Mouse (Mus musculus): ENCODE results near the gene Slc35c2. TPM values are rescaled to one million over a fixed set of nuclear protein-coding genes. Genes with fewer than 3 reads are reported as not detected.

Slc35c2 gene
- polyA plus RNA-seq (2015; fragmentation: Nextera tagmentation; extraction: Ambion mirVana) = 65.6 and 68.3 TPM in 2 replicates

- Histone ChIP-seq H3K4me2 (peak within 1 kb of the TSS; percentile 88), H3K36me3 (peaks cover 35% of the 10 kb centered on the region), H3K4me3 (replicated peaks) (peak within 1 kb of the TSS; percentile 94), H3K9ac (replicated peaks) (peak within 1 kb of the TSS; percentile 71), H3K4me1 (peaks cover 38% of the 10 kb centered on the region), H3K27me3 (replicated peaks) (no peaks in the 10 kb centered on the region), H3K9me3 (replicated peaks) (no peaks in the 10 kb centered on the region), H3K27ac (replicated peaks) (peak within 1 kb of the TSS; percentile 92)
- peak; percentile 95 for ATAC-seq (ENCODE audit: low FRiP score)
- under 1% methylated on average over 49 of the region's 49 CpGs for WGBS
These were observed at the start of gene Slc35c2 for GRCm38 (mm10) chr2:165287202-165287984. Gene Slc35c2 (minus strand): TSS chr2:165287869.

- Histone ChIP-seq H3K4me3 (replicated peaks) (no peak overlapping the region), H3K27ac (replicated peaks) (no peak overlapping the region), H3K36me3 (no peaks in the 10 kb centered on the region), H3K9ac (replicated peaks) (no peak overlapping the region), H3K4me2 (no peak overlapping the region), H3K4me1 (peaks cover 4% of the 10 kb centered on the region; the same call in 1 of the 2 replicates), H3K27me3 (replicated peaks) (no peaks in the 10 kb centered on the region), H3K9me3 (replicated peaks) (no peaks in the 10 kb centered on the region)
- no peak for ATAC-seq (ENCODE audit: low FRiP score)
- 27% methylated on average over 3 of the region's 3 CpGs for WGBS
These were observed 49.5 kb upstream of the Slc35c2 start for GRCm38 (mm10) chr2:165337191-165337590.

- H3K4me1 ChIP-seq = peaks cover 8% of the 10 kb centered on the region
- no peak for ATAC-seq (ENCODE audit: low FRiP score)
- H3K9me3 ChIP-seq (replicated peaks) = 0 out of 2 replicates have a peak, but pooled peaks cover 3% of the 10 kb centered on the region
- H3K27me3 ChIP-seq (replicated peaks) = 0 out of 2 replicates have a peak, but pooled peaks cover 4% of the 10 kb centered on the region
- WGBS = 48% methylated on average over 14 of the region's 14 CpGs
- H3K27ac ChIP-seq (replicated peaks) = no peak overlapping the region
- no peak overlapping the region for H3K4me3 ChIP-seq (replicated peaks)
- no peaks in the 10 kb centered on the region for H3K36me3 ChIP-seq
- H3K9ac ChIP-seq (replicated peaks) = no peak overlapping the region
- H3K4me2 ChIP-seq = no peak overlapping the region
These were observed 45.0 kb upstream of the Slc35c2 start for GRCm38 (mm10) chr2:165332610-165333210.

- ATAC-seq (ENCODE audit: low FRiP score) = no peak
- H3K36me3 ChIP-seq = no peaks in the 10 kb centered on the region
- 46% methylated on average over 3 of the region's 3 CpGs for WGBS
- H3K4me3 ChIP-seq (replicated peaks) = no peak overlapping the region
- no peak overlapping the region for H3K27ac ChIP-seq (replicated peaks)
- H3K4me1 ChIP-seq = peaks cover 24% of the 10 kb centered on the region
- H3K9me3 ChIP-seq (replicated peaks) = 0 out of 2 replicates have a peak, but pooled peaks cover 3% of the 10 kb centered on the region
- no peak overlapping the region for H3K9ac ChIP-seq (replicated peaks)
- H3K4me2 ChIP-seq = no peak overlapping the region
- H3K27me3 ChIP-seq (replicated peaks) = 0 out of 2 replicates have a peak, but pooled peaks cover 4% of the 10 kb centered on the region
These were observed 42.0 kb upstream of the Slc35c2 start for GRCm38 (mm10) chr2:165329703-165330102.

GRCm38 (mm10) chr2:165328746-165329145, 41.1 kb upstream of the Slc35c2 start:
- Histone ChIP-seq H3K27ac (replicated peaks) (no peak overlapping the region), H3K9me3 (replicated peaks) (0 out of 2 replicates have a peak, but pooled peaks cover 3% of the 10 kb centered on the region), H3K4me3 (replicated peaks) (no peak overlapping the region), H3K36me3 (no peaks in the 10 kb centered on the region), H3K27me3 (replicated peaks) (0 out of 2 replicates have a peak, but pooled peaks cover 4% of the 10 kb centered on the region), H3K4me1 (peaks cover 34% of the 10 kb centered on the region), H3K4me2 (no peak overlapping the region), H3K9ac (replicated peaks) (no peak overlapping the region)
- 77% methylated on average over 5 of the region's 5 CpGs for WGBS
- ATAC-seq (ENCODE audit: low FRiP score) = no peak

GRCm38 (mm10) chr2:165327386-165327785, 39.7 kb upstream of the Slc35c2 start:
- Histone ChIP-seq H3K9me3 (replicated peaks) (0 out of 2 replicates have a peak, but pooled peaks cover 3% of the 10 kb centered on the region), H3K4me1 (peaks cover 46% of the 10 kb centered on the region), H3K4me2 (peak overlapping the region; percentile 89), H3K4me3 (replicated peaks) (peak overlapping the region; percentile 91), H3K9ac (replicated peaks) (peak overlapping the region; percentile 69), H3K27ac (replicated peaks) (peak overlapping the region; percentile 95), H3K36me3 (no peaks in the 10 kb centered on the region), H3K27me3 (replicated peaks) (0 out of 2 replicates have a peak, but pooled peaks cover 4% of the 10 kb centered on the region)
- WGBS = 15% methylated on average over 7 of the region's 7 CpGs
- no peak for ATAC-seq (ENCODE audit: low FRiP score)

GRCm38 (mm10) chr2:165326304-165327190, 38.9 kb upstream of the Slc35c2 start, which contains the start of gene Elmo2:
Gene Elmo2 (minus strand): TSS chr2:165326479.
- under 1% methylated on average over 54 of the region's 55 CpGs for WGBS
- Histone ChIP-seq H3K36me3 (no peaks in the 10 kb centered on the region), H3K4me2 (peak within 1 kb of the TSS; percentile 89), H3K27me3 (replicated peaks) (0 out of 2 replicates have a peak, but pooled peaks cover 4% of the 10 kb centered on the region), H3K27ac (replicated peaks) (peak within 1 kb of the TSS; percentile 95), H3K4me1 (peaks cover 54% of the 10 kb centered on the region), H3K4me3 (replicated peaks) (peak within 1 kb of the TSS; percentile 91), H3K9me3 (replicated peaks) (0 out of 2 replicates have a peak, but pooled peaks cover 3% of the 10 kb centered on the region), H3K9ac (replicated peaks) (peak within 1 kb of the TSS; percentile 89)
- peak; percentile 96 for ATAC-seq (ENCODE audit: low FRiP score)

- Histone ChIP-seq H3K4me2 (peak overlapping the region; percentile 71), H3K36me3 (no peaks in the 10 kb centered on the region), H3K27me3 (replicated peaks) (0 out of 2 replicates have a peak, but pooled peaks cover 4% of the 10 kb centered on the region), H3K9ac (replicated peaks) (peak overlapping the region; percentile 89), H3K4me3 (replicated peaks) (peak overlapping the region; percentile 91), H3K4me1 (peaks cover 63% of the 10 kb centered on the region), H3K27ac (replicated peaks) (peak overlapping the region; percentile 79), H3K9me3 (replicated peaks) (no peaks in the 10 kb centered on the region)
- ATAC-seq (ENCODE audit: low FRiP score) = peak; percentile 24
- under 1% methylated on average over 30 of the region's 30 CpGs for WGBS
These were observed 38.0 kb upstream of the Slc35c2 start for GRCm38 (mm10) chr2:165325521-165326303.

- Histone ChIP-seq H3K27ac (replicated peaks) (no peak overlapping the region), H3K9ac (replicated peaks) (0 out of 2 replicates have a peak overlapping the region, but pooled peaks have one; percentile 26), H3K4me3 (replicated peaks) (no peak overlapping the region), H3K4me1 (peaks cover 79% of the 10 kb centered on the region), H3K9me3 (replicated peaks) (no peaks in the 10 kb centered on the region), H3K36me3 (no peaks in the 10 kb centered on the region), H3K27me3 (replicated peaks) (no peaks in the 10 kb centered on the region), H3K4me2 (peak overlapping the region; percentile 71)
- WGBS = 30% methylated on average over 5 of the region's 5 CpGs
- ATAC-seq (ENCODE audit: low FRiP score) = no peak
These were observed 36.3 kb upstream of the Slc35c2 start for GRCm38 (mm10) chr2:165323928-165324327.

GRCm38 (mm10) chr2:165323484-165323883, 35.8 kb upstream of the Slc35c2 start:
- no peak overlapping the region for H3K27ac ChIP-seq (replicated peaks)
- no peaks in the 10 kb centered on the region for H3K27me3 ChIP-seq (replicated peaks)
- no peak for ATAC-seq (ENCODE audit: low FRiP score)
- H3K36me3 ChIP-seq = no peaks in the 10 kb centered on the region
- 36% methylated on average over 5 of the region's 5 CpGs for WGBS
- no peaks in the 10 kb centered on the region for H3K9me3 ChIP-seq (replicated peaks)
- H3K4me1 ChIP-seq = peaks cover 83% of the 10 kb centered on the region
- peak overlapping the region; percentile 71; the same call in 1 of the 2 replicates for H3K4me2 ChIP-seq
- no peak overlapping the region for H3K4me3 ChIP-seq (replicated peaks)
- H3K9ac ChIP-seq (replicated peaks) = no peak overlapping the region

Data from neural tube, embryonic 15.5 days (tissue).